Mouse (Mus musculus): ENCODE measurements around the gene Pnma1. TPM values are rescaled to one million over a fixed set of nuclear protein-coding genes. Genes with fewer than 3 reads are reported as not detected.

Gene Pnma1
- polyA plus RNA-seq, 1 experiment from 2014 or later, result 2.5 TPM

- H3K4me2 ChIP-seq (ENCODE audit: low read depth), result no peak overlapping the region
- H3K9ac ChIP-seq (ENCODE audit: low read length), result 0 out of 2 replicates have a peak overlapping the region, but pooled peaks have one; percentile 4
- no peak overlapping the region for H3K27ac ChIP-seq (ENCODE audit: low read depth, low read length)
- 38% methylated on average over 15 of the region's 15 CpGs for whole genome bisulfite sequencing
- no peaks in the 10 kb centered on the region for H3K36me3 ChIP-seq (ENCODE audit: control insufficient read depth, insufficient read depth, low read length)
- DNase-seq (ENCODE audit: low spot score) (no peak), ATAC-seq (ENCODE audit: insufficient read depth, low FRiP score, low TSS enrichment) (no peak)
- no peaks in the 10 kb centered on the region for H3K27me3 ChIP-seq (ENCODE audit: control insufficient read depth, insufficient read depth, low read length)
- peaks cover 38% of the 10 kb centered on the region for H3K4me1 ChIP-seq (ENCODE audit: control insufficient read depth, insufficient read depth, low read length)
- no peak overlapping the region for H3K4me3 ChIP-seq (ENCODE audit: low read depth, low read length)
- no peaks in the 10 kb centered on the region for H3K9me3 ChIP-seq (ENCODE audit: control insufficient read depth, low read length)
Measured at GRCm38 (mm10) chr12:84190151-84190820, 42.0 kb upstream of the Pnma1 start.

DNA sequence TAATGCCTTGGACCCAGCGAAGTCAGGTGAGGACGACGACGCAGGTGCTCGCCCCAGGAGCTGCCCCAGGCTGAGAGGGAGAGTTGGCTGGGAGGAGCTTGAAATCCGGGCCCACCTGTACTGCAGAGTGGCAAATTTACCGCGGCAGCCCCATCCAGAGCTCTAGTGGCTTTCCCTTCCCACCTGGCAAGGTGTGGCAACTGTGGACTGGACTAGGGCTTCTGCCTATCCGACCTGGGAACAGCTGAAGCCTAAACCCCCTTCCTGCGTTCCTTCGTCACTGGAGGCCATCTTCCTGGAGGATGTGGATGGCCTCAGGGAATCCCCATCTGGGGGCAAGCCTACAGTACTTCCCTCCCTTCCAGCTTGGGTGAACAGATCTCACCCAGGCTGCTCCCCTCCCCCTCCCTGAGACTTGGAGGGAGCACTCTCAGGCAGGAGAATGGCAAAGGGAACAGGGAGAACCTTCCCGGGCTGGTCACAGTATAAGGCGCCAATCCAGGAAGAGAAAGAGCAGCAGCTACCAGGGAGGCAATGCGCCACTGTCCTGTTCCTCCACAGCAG is 40.7 kb upstream of the Pnma1 start:
- Histone ChIP-seq H3K4me3 (ENCODE audit: low read depth, low read length) (no peak overlapping the region), H3K27ac (ENCODE audit: low read depth, low read length) (no peak overlapping the region), H3K36me3 (ENCODE audit: control insufficient read depth, insufficient read depth, low read length) (no peaks in the 10 kb centered on the region), H3K4me1 (ENCODE audit: control insufficient read depth, insufficient read depth, low read length) (peaks cover 35% of the 10 kb centered on the region), H3K27me3 (ENCODE audit: control insufficient read depth, insufficient read depth, low read length) (no peaks in the 10 kb centered on the region), H3K9me3 (ENCODE audit: control insufficient read depth, low read length) (no peaks in the 10 kb centered on the region), H3K4me2 (ENCODE audit: low read depth) (no peak overlapping the region), H3K9ac (ENCODE audit: low read length) (no peak overlapping the region)
- DNase-seq (ENCODE audit: low spot score), result no peak
- no peak for ATAC-seq (ENCODE audit: insufficient read depth, low FRiP score, low TSS enrichment)
- WGBS, result 67% methylated on average over 14 of the region's 14 CpGs

DNA sequence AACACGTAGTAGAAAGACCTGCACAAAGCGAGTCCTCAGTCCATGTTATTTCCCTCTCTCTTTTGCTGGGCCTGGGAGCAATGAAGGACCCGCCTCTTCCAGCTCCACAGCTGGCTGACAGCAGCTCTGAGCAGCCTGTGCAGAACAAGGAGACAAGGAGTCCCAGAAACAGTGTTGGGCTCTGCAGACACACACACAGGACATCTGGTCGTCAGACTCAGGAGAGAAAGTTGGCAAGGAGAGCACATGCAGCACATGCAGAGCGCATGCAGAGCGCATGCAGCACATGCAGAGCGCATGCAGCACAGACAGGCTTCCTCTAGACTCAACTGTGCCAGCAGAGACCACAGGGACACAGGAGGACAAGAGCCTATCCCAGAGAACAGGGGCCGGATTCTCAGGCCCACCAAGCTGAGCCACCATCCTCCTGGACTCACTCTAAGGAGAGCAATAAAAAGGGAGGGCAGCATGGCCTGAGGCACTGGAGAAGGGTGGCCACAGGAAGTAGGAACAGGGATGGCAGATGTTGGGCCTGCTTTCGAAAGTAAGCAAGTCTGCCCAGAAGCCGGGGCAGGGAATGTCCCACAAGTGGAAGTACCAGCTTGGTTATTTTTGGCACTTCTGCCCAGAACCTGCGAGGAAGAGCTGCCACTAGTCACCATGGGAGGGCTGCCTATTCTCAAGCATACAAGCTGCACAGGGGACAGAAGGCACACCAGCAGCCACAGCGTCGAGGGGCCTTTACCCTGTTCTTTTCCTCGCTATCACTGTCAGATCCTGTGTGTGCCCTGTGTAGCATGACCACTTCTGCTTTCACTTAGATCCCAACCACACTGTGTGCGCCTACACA is 39.7 kb upstream of the Pnma1 start:
- Histone ChIP-seq H3K4me3 (ENCODE audit: low read depth, low read length) (no peak overlapping the region), H3K9me3 (ENCODE audit: control insufficient read depth, low read length) (no peaks in the 10 kb centered on the region), H3K4me1 (ENCODE audit: control insufficient read depth, insufficient read depth, low read length) (peaks cover 35% of the 10 kb centered on the region), H3K27me3 (ENCODE audit: control insufficient read depth, insufficient read depth, low read length) (no peaks in the 10 kb centered on the region), H3K36me3 (ENCODE audit: control insufficient read depth, insufficient read depth, low read length) (no peaks in the 10 kb centered on the region), H3K4me2 (ENCODE audit: low read depth) (no peak overlapping the region), H3K27ac (ENCODE audit: low read depth, low read length) (no peak overlapping the region), H3K9ac (ENCODE audit: low read length) (no peak overlapping the region)
- WGBS, result 68% methylated on average over 15 of the region's 15 CpGs
- ATAC-seq (ENCODE audit: insufficient read depth, low FRiP score, low TSS enrichment) (no peak), DNase-seq (ENCODE audit: low spot score) (no peak)

- Histone ChIP-seq H3K27ac (ENCODE audit: low read depth, low read length) (no peak overlapping the region), H3K36me3 (ENCODE audit: control insufficient read depth, insufficient read depth, low read length) (no peaks in the 10 kb centered on the region), H3K4me1 (ENCODE audit: control insufficient read depth, insufficient read depth, low read length) (peaks cover 28% of the 10 kb centered on the region), H3K27me3 (ENCODE audit: control insufficient read depth, insufficient read depth, low read length) (no peaks in the 10 kb centered on the region), H3K9ac (ENCODE audit: low read length) (no peak overlapping the region), H3K4me3 (ENCODE audit: low read depth, low read length) (no peak overlapping the region), H3K4me2 (ENCODE audit: low read depth) (no peak overlapping the region), H3K9me3 (ENCODE audit: control insufficient read depth, low read length) (no peaks in the 10 kb centered on the region)
- no peak for ATAC-seq (ENCODE audit: insufficient read depth, low FRiP score, low TSS enrichment)
- DNase-seq (ENCODE audit: low spot score), result no peak
- WGBS, result 88% methylated on average over 5 of the region's 5 CpGs
Measured at GRCm38 (mm10) chr12:84186950-84187349, 38.7 kb upstream of the Pnma1 start.

- Histone ChIP-seq H3K27ac (ENCODE audit: low read depth, low read length) (no peak overlapping the region), H3K9ac (ENCODE audit: low read length) (no peak overlapping the region), H3K9me3 (ENCODE audit: control insufficient read depth, low read length) (no peaks in the 10 kb centered on the region), H3K4me2 (ENCODE audit: low read depth) (no peak overlapping the region), H3K27me3 (ENCODE audit: control insufficient read depth, insufficient read depth, low read length) (no peaks in the 10 kb centered on the region), H3K4me1 (ENCODE audit: control insufficient read depth, insufficient read depth, low read length) (peaks cover 24% of the 10 kb centered on the region), H3K4me3 (ENCODE audit: low read depth, low read length) (no peak overlapping the region), H3K36me3 (ENCODE audit: control insufficient read depth, insufficient read depth, low read length) (no peaks in the 10 kb centered on the region)
- WGBS, result 91% methylated on average over 3 of the region's 3 CpGs
- no peak for ATAC-seq (ENCODE audit: insufficient read depth, low FRiP score, low TSS enrichment)
- DNase-seq (ENCODE audit: low spot score), result no peak
Measured at GRCm38 (mm10) chr12:84186536-84186935, 38.2 kb upstream of the Pnma1 start.

- no peak overlapping the region for H3K27ac ChIP-seq (ENCODE audit: low read depth, low read length)
Measured at GRCm38 (mm10) chr12:84185547-84185946, 37.3 kb upstream of the Pnma1 start.

GRCm38 (mm10) chr12:84184979-84185378 is 36.7 kb upstream of the Pnma1 start:
- Histone ChIP-seq H3K36me3 (ENCODE audit: control insufficient read depth, insufficient read depth, low read length) (no peaks in the 10 kb centered on the region), H3K9ac (ENCODE audit: low read length) (no peak overlapping the region), H3K4me1 (ENCODE audit: control insufficient read depth, insufficient read depth, low read length) (peaks cover 16% of the 10 kb centered on the region), H3K9me3 (ENCODE audit: control insufficient read depth, low read length) (no peaks in the 10 kb centered on the region), H3K4me3 (ENCODE audit: low read depth, low read length) (no peak overlapping the region), H3K27ac (ENCODE audit: low read depth, low read length) (no peak overlapping the region), H3K27me3 (ENCODE audit: control insufficient read depth, insufficient read depth, low read length) (no peaks in the 10 kb centered on the region), H3K4me2 (ENCODE audit: low read depth) (no peak overlapping the region)
- WGBS, result 90% methylated on average over 5 of the region's 5 CpGs
- ATAC-seq (ENCODE audit: insufficient read depth, low FRiP score, low TSS enrichment), result no peak
- DNase-seq (ENCODE audit: low spot score), result no peak

More at GRCm38 (mm10) chr12:84185547-84185946, 37.3 kb upstream of the Pnma1 start:
- H3K9ac ChIP-seq (ENCODE audit: low read length), result no peak overlapping the region
- no peak for DNase-seq (ENCODE audit: low spot score)
- ATAC-seq (ENCODE audit: insufficient read depth, low FRiP score, low TSS enrichment), result no peak
- H3K4me3 ChIP-seq (ENCODE audit: low read depth, low read length), result no peak overlapping the region
- no peaks in the 10 kb centered on the region for H3K36me3 ChIP-seq (ENCODE audit: control insufficient read depth, insufficient read depth, low read length)
- H3K27me3 ChIP-seq (ENCODE audit: control insufficient read depth, insufficient read depth, low read length), result no peaks in the 10 kb centered on the region
- no peaks in the 10 kb centered on the region for H3K9me3 ChIP-seq (ENCODE audit: control insufficient read depth, low read length)
- peaks cover 21% of the 10 kb centered on the region for H3K4me1 ChIP-seq (ENCODE audit: control insufficient read depth, insufficient read depth, low read length)
- WGBS, result 84% methylated on average over 6 of the region's 6 CpGs
- H3K4me2 ChIP-seq (ENCODE audit: low read depth), result no peak overlapping the region

GRCm38 (mm10) chr12:84181999-84182398 is 33.7 kb upstream of the Pnma1 start:
- no peaks in the 10 kb centered on the region for H3K9me3 ChIP-seq (ENCODE audit: control insufficient read depth, low read length)
- no peak overlapping the region for H3K4me2 ChIP-seq (ENCODE audit: low read depth)
- WGBS, result 61% methylated on average over 6 of the region's 6 CpGs
- no peak overlapping the region for H3K9ac ChIP-seq (ENCODE audit: low read length)
- H3K4me1 ChIP-seq (ENCODE audit: control insufficient read depth, insufficient read depth, low read length), result peaks cover 15% of the 10 kb centered on the region
- no peak for DNase-seq (ENCODE audit: low spot score)
- no peaks in the 10 kb centered on the region for H3K36me3 ChIP-seq (ENCODE audit: control insufficient read depth, insufficient read depth, low read length)
- H3K4me3 ChIP-seq (ENCODE audit: low read depth, low read length), result no peak overlapping the region
- 0 out of 2 replicates have a peak overlapping the region, but pooled peaks have one; percentile 21 for H3K27ac ChIP-seq (ENCODE audit: low read depth, low read length)
- H3K27me3 ChIP-seq (ENCODE audit: control insufficient read depth, insufficient read depth, low read length), result no peaks in the 10 kb centered on the region
- no peak for ATAC-seq (ENCODE audit: insufficient read depth, low FRiP score, low TSS enrichment)
